Mouse (Mus musculus): ENCODE measurements around the gene Tmem214. TPM values are rescaled to one million over a fixed set of nuclear protein-coding genes. Genes with fewer than 3 reads are reported as not detected.

Tmem214 gene
- polyA plus RNA-seq, 1 experiment from 2014 or later = 57.5 TPM

- Histone ChIP-seq H3K27me3 (no peaks in the 10 kb centered on the region), H3K27ac (no peak overlapping the region), H3K4me1 (replicated peaks) (peaks cover 28% of the 10 kb centered on the region), H3K36me3 (no peaks in the 10 kb centered on the region), H3K9ac (no peak overlapping the region), H3K9me3 (replicated peaks) (no peaks in the 10 kb centered on the region), H3K4me3 (no peak overlapping the region), H3K4me2 (no peak overlapping the region)
- ATAC-seq (replicated peaks; ENCODE audit: insufficient number of reproducible peaks, insufficient read depth, low FRiP score, low read depth) = no peak
- WGBS = 76% methylated on average over 8 of the region's 8 CpGs
Observed at GRCm38 (mm10) chr5:30924614-30925013, 56.8 kb downstream of the Tmem214 start.

- no peak overlapping the region for H3K4me3 ChIP-seq
- H3K27me3 ChIP-seq = no peaks in the 10 kb centered on the region
- H3K9ac ChIP-seq = no peak overlapping the region
- peaks cover 27% of the 10 kb centered on the region for H3K4me1 ChIP-seq (replicated peaks)
- 94% methylated on average over 5 of the region's 5 CpGs for WGBS
- H3K36me3 ChIP-seq = no peaks in the 10 kb centered on the region
- no peak overlapping the region for H3K4me2 ChIP-seq
- H3K27ac ChIP-seq = no peak overlapping the region
- no peaks in the 10 kb centered on the region for H3K9me3 ChIP-seq (replicated peaks)
- ATAC-seq (replicated peaks; ENCODE audit: insufficient number of reproducible peaks, insufficient read depth, low FRiP score, low read depth) = no peak
Observed at GRCm38 (mm10) chr5:30925217-30925616, 57.4 kb downstream of the Tmem214 start.

GRCm38 (mm10) chr5:30926073-30926472, 58.3 kb downstream of the Tmem214 start:
- H3K9me3 ChIP-seq (replicated peaks) = no peaks in the 10 kb centered on the region
- no peak for ATAC-seq (replicated peaks; ENCODE audit: insufficient number of reproducible peaks, insufficient read depth, low FRiP score, low read depth)
- H3K4me3 ChIP-seq = no peak overlapping the region
- no peak overlapping the region for H3K9ac ChIP-seq
- H3K4me2 ChIP-seq = no peak overlapping the region
- WGBS = 72% methylated on average over 2 of the region's 2 CpGs
- H3K36me3 ChIP-seq = no peaks in the 10 kb centered on the region
- no peaks in the 10 kb centered on the region for H3K27me3 ChIP-seq
- peaks cover 21% of the 10 kb centered on the region for H3K4me1 ChIP-seq (replicated peaks)
- H3K27ac ChIP-seq = no peak overlapping the region

DNA sequence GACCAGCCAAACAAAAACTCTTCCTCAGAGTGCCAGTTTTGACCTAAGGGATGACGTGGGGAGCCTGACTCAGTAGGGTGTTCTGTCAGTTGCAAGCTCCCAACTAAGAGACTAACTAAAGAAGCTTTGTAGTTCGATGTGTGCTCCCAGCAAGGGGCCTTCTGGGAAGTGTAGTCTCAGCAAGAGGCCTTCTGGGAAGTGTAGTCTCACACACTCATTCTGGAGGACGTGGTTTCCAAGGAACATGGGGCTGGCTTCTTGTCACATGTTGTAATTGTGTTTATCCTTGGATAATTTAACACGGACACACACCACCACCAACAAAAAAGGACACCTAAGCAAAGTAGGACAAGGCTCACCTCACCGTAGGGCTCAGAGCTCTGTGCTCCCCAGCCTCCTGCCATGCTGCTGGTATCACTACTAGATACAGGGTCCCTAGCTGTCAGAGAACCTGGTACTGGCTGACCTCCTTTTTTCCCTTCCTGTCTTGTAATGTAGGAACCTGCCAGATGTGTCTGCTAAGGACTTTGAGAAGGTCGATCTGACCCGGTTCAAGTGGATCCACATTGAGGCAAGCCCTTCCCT, 60.2 kb downstream of the Tmem214 start:
- H3K4me2 ChIP-seq = peak overlapping the region; percentile 37
- H3K27me3 ChIP-seq = no peaks in the 10 kb centered on the region
- no peaks in the 10 kb centered on the region for H3K36me3 ChIP-seq
- H3K4me1 ChIP-seq (replicated peaks) = peaks cover 10% of the 10 kb centered on the region
- ATAC-seq (replicated peaks; ENCODE audit: insufficient number of reproducible peaks, insufficient read depth, low FRiP score, low read depth) = no peak; the same call in 1 of the 2 replicates
- no peak overlapping the region for H3K9ac ChIP-seq
- no peak overlapping the region for H3K4me3 ChIP-seq
- no peak overlapping the region for H3K27ac ChIP-seq
- no peaks in the 10 kb centered on the region for H3K9me3 ChIP-seq (replicated peaks)
- WGBS = 43% methylated on average over 7 of the region's 7 CpGs

Other genes starting within 250 kb of the Tmem214 start
- 22.2 and 28.2 TPM in 2 replicates for gene Slc35f6, start 220.1 kb upstream of the Tmem214 start, polyA plus RNA-seq (2015; fragmentation: Nextera tagmentation; extraction: Ambion mirVana)
- 210 and 218 TPM in 2 replicates for gene Cenpa, start 201.2 kb upstream of the Tmem214 start, polyA plus RNA-seq (2015; fragmentation: Nextera tagmentation; extraction: Ambion mirVana)
- gene Dpysl5, start 156.4 kb upstream of the Tmem214 start, polyA plus RNA-seq (2015; fragmentation: Nextera tagmentation; extraction: Ambion mirVana) = 2.2 and 4.7 TPM in 2 replicates
- 16.3 and 20.1 TPM in 2 replicates for gene Mapre3, start 53.4 kb upstream of the Tmem214 start, polyA plus RNA-seq (2015; fragmentation: Nextera tagmentation; extraction: Ambion mirVana)
- gene Agbl5, start 20.7 kb downstream of the Tmem214 start, polyA plus RNA-seq (2015; fragmentation: Nextera tagmentation; extraction: Ambion mirVana) = 8.9 and 11.9 TPM in 2 replicates
- gene Ost4, start 39.8 kb downstream of the Tmem214 start, polyA plus RNA-seq (2015; fragmentation: Nextera tagmentation; extraction: Ambion mirVana) = 372 and 381 TPM in 2 replicates
- gene Emilin1, start 45.4 kb downstream of the Tmem214 start, polyA plus RNA-seq (2015; fragmentation: Nextera tagmentation; extraction: Ambion mirVana) = 125 and 179 TPM in 2 replicates
- gene Khk, start 53.4 kb downstream of the Tmem214 start, polyA plus RNA-seq (2015; fragmentation: Nextera tagmentation; extraction: Ambion mirVana) = 12.4 and 13.9 TPM in 2 replicates
- gene Cgref1, start 77.6 kb downstream of the Tmem214 start, polyA plus RNA-seq (2015; fragmentation: Nextera tagmentation; extraction: Ambion mirVana) = 2.4 and 4.2 TPM in 2 replicates
- gene Preb, start 92.3 kb downstream of the Tmem214 start, polyA plus RNA-seq (2015; fragmentation: Nextera tagmentation; extraction: Ambion mirVana) = 74.4 and 99.1 TPM in 2 replicates
- 0.09 and 0.15 TPM in 2 replicates for gene Tcf23, start 100.7 kb downstream of the Tmem214 start, polyA plus RNA-seq (2015; fragmentation: Nextera tagmentation; extraction: Ambion mirVana)
- 116 and 118 TPM in 2 replicates for gene Atraid, start 180.3 kb downstream of the Tmem214 start, polyA plus RNA-seq (2015; fragmentation: Nextera tagmentation; extraction: Ambion mirVana)
- gene Slc5a6, start 180.9 kb downstream of the Tmem214 start, polyA plus RNA-seq (2015; fragmentation: Nextera tagmentation; extraction: Ambion mirVana) = 5.8 and 9.3 TPM in 2 replicates
- gene Cad, start 186.8 kb downstream of the Tmem214 start, polyA plus RNA-seq (2015; fragmentation: Nextera tagmentation; extraction: Ambion mirVana) = 11.0 and 19.0 TPM in 2 replicates
- gene Dnajc5g, start 238.3 kb downstream of the Tmem214 start, polyA plus RNA-seq (2015; fragmentation: Nextera tagmentation; extraction: Ambion mirVana) = not detected in 2 replicates
- 0.25 and 0.36 TPM in 2 replicates for gene Slc30a3, start 240.2 kb downstream of the Tmem214 start, polyA plus RNA-seq (2015; fragmentation: Nextera tagmentation; extraction: Ambion mirVana)
- 8.0 and 9.9 TPM in 2 replicates for gene Trim54, start 248.7 kb downstream of the Tmem214 start, polyA plus RNA-seq (2015; fragmentation: Nextera tagmentation; extraction: Ambion mirVana)

Measured in heart, embryonic 15.5 days (tissue).